Mouse (Mus musculus) stomach, adult 2 months (tissue): Measurements from ENCODE around the gene Gdpd2. TPM values are rescaled to one million over a fixed set of nuclear protein-coding genes. Genes with fewer than 3 reads are reported as not detected.

ENCODE experiments used
- polyA plus RNA-seq: library from polyadenylated mRNA; depleted of rRNA; stranded (reverse); fragments of >200 nt; gene quantifications from 2 replicates; pipeline ENCODE4 v1.2.3, GENCODE M21; 2012; rRNA removed

Gene Gdpd2
- polyA plus RNA-seq = 5.2 and 6.6 TPM in 2 replicates

GRCm38 (mm10) chrX:100729665-100730188 lies at the start of gene Gdpd2:
Gene Gdpd2, plus strand, starts transcription at chrX:100729873.

DNA sequence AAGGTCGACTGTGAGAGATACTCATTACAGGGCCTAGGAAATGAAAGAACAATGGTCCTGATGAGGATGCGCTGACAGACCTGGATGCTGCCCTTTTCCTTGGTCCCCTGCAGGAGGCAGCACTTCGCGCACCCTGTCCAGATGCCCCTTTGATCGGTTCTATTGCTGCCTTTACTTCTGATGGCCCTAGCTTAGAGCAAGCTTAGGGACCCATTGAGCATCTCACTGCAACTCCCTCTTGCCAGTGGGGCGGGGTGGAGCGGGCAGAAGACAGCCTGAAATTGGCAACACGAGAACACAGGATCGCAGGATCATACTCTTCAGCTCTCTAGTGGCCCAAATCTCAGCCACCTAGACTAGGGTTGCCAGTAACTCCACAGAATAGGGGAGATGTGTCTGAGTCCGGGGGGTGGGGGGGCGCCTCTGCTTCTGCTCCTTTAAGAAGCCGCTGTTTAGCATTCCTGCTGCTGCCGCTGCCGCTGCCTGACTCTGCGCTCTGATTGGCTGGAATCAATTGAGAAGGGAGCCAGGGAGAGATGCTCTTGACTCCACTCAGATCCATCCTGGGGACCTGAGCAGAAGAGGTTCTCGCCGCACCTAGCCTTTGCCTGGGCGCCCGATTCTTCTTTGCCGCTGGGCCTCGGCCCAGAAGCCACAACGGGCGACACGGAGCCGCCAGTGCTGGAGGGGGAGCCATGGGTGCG lies 37.7 kb downstream of the Gdpd2 start, which contains the start of gene Dlg3:
Gene Dlg3, plus strand, starts transcription at position 542 of the 704 bp plus-strand sequence.

Other genes with a start within 250 kb of the Gdpd2 start
- 2.8 and 3.6 TPM in 2 replicates for gene Igbp1, start 235.6 kb upstream of the Gdpd2 start, polyA plus RNA-seq
- gene Dgat2l6, start 205.0 kb upstream of the Gdpd2 start, polyA plus RNA-seq = not detected in 2 replicates
- not detected in 2 replicates for gene Awat1, start 157.6 kb upstream of the Gdpd2 start, polyA plus RNA-seq
- gene P2ry4, start 135.0 kb upstream of the Gdpd2 start, polyA plus RNA-seq = 0.63 and 0.75 TPM in 2 replicates
- gene Arr3, start 124.4 kb upstream of the Gdpd2 start, polyA plus RNA-seq = not detected in 2 replicates
- 0.10 and 0.36 TPM in 2 replicates for gene Kif4, start 104.1 kb upstream of the Gdpd2 start, polyA plus RNA-seq
- 3.5 and 5.2 TPM in 2 replicates for gene Pdzd11, start 103.3 kb upstream of the Gdpd2 start, polyA plus RNA-seq
- 3.8 and 4.7 TPM in 2 replicates for gene Dlg3, start 37.8 kb downstream of the Gdpd2 start, polyA plus RNA-seq